8 mouse cellular contexts compared by ENCODE assay signal in genomic region chr1:36920154-36920716, GRCm38 (mm10). TPM values are rescaled to one million over a fixed set of nuclear protein-coding genes. Genes with fewer than 3 reads are reported as not detected.
DNase-seq lines count a peak whose midpoint lies in the region; ATAC-seq lines count a peak whose summit lies in the region.

No protein-coding gene starts in this region.

- H3K9ac ChIP-seq in hindbrain, embryonic 13.5 days: no peak overlapping the region
- H3K9ac ChIP-seq in hindbrain, embryonic 12.5 days: no peak overlapping the region

- no peaks in the 10 kb centered on the region for H3K9me3 ChIP-seq in hindbrain, embryonic 13.5 days
- H3K9me3 ChIP-seq in hindbrain, embryonic 12.5 days (replicated peaks): no peaks in the 10 kb centered on the region

- intact Hi-C loops in heart, postnatal 25 days (cut with DNase I): loop anchor here (1.0 to 5.0 kb wide), 3 partner anchors 15 to 60 kb away; no protein-coding TSS in a partner anchor

- no peak overlapping the region for H3K4me3 ChIP-seq in hindbrain, embryonic 13.5 days
- H3K4me3 ChIP-seq in hindbrain, embryonic 12.5 days: no peak overlapping the region

- 57% methylated on average over 3 of the region's 3 CpGs for WGBS in hindbrain, embryonic 13.5 days
- 69% methylated on average over 3 of the region's 3 CpGs for WGBS in hindbrain, embryonic 12.5 days

- H3K36me3 ChIP-seq in hindbrain, embryonic 13.5 days: no peaks in the 10 kb centered on the region
- no peaks in the 10 kb centered on the region for H3K36me3 ChIP-seq in hindbrain, embryonic 12.5 days

- no peak; the same call in 1 of the 2 replicates for ATAC-seq in hindbrain, embryonic 13.5 days (ENCODE audit: low FRiP score)
- no peak for ATAC-seq in hindbrain, embryonic 12.5 days (ENCODE audit: low FRiP score)
- peak; percentile 84 for ATAC-seq in megakaryocyte-erythroid progenitor cell, adult 5-6 weeks (replicated peaks; ENCODE audit: low FRiP score, low TSS enrichment, poor library complexity, severe bottlenecking)

- no peak overlapping the region for H3K4me2 ChIP-seq in hindbrain, embryonic 13.5 days
- no peak overlapping the region for H3K4me2 ChIP-seq in hindbrain, embryonic 12.5 days (replicated peaks)

- peaks cover 53% of the 10 kb centered on the region for H3K4me1 ChIP-seq in hindbrain, embryonic 13.5 days (replicated peaks)
- peaks cover 28% of the 10 kb centered on the region for H3K4me1 ChIP-seq in hindbrain, embryonic 12.5 days

- no peaks in the 10 kb centered on the region for H3K27me3 ChIP-seq in hindbrain, embryonic 13.5 days
- no peaks in the 10 kb centered on the region for H3K27me3 ChIP-seq in hindbrain, embryonic 12.5 days

- 0 out of 2 replicates have a peak overlapping the region, but pooled peaks have one; percentile 25 for H3K27ac ChIP-seq in hindbrain, embryonic 13.5 days
- H3K27ac ChIP-seq in hindbrain, embryonic 12.5 days: no peak overlapping the region

- peak; percentile 40 for DNase-seq in NIH3T3 (ENCODE audit: low read depth)
- peak; percentile 18 for DNase-seq in embryo, embryonic 9.5 days (ENCODE audit: extremely low spot score)
- peak; percentile 72 for DNase-seq in heart, postnatal 25 days (ENCODE audit: low spot score)
- peak; percentile 40 to 44 for DNase-seq in layer of hippocampus, postnatal 36 days
- DNase-seq in thymus, postnatal 4 days: peak; percentile 64

RNA-seq across cellular contexts. Expression of gene Tmem131, which starts 23.2 kb away (rescaled TPM):
- polyA plus RNA-seq in hindbrain, embryonic 13.5 days (2015; fragmentation: Nextera tagmentation; extraction: Ambion mirVana): 11.6 and 11.7 TPM in 2 replicates
- polyA plus RNA-seq in hindbrain, embryonic 12.5 days (2016; fragmentation: Nextera tagmentation; extraction: Ambion mirVana): 18.2 and 21.1 TPM in 2 replicates
- 10 to 100 TPM; 30.7 to 33.5 TPM for total RNA-seq in heart, postnatal 25 days (2021)
- 10 to 100 TPM; 54.3 to 63.7 TPM for total RNA-seq in layer of hippocampus, postnatal 36 days (2021)
- total RNA-seq in megakaryocyte-erythroid progenitor cell, adult 5-6 weeks (2014; fragmentation: Nextera tagmentation): 53.5 and 60.2 TPM in 2 replicates
- 18.3 and 31.5 TPM in 2 replicates for total RNA-seq in megakaryocyte-erythroid progenitor cell, adult 5-6 weeks (2017)

Comparison
In these comparisons a context has a peak if more than half of its experiments do, and no peak if none do; other contexts are left out.
1. DNase-seq: peak in every context shown above with its lines; median percentile 72 in heart, postnatal 25 days; 64 in thymus, postnatal 4 days; 42 in layer of hippocampus, postnatal 36 days; 40 in NIH3T3; 18 in embryo, embryonic 9.5 days.